Mouse (Mus musculus) embryonic facial prominence, embryonic 10.5 days (tissue): Measurements from ENCODE around the gene Rabggta. TPM values are rescaled to one million over a fixed set of nuclear protein-coding genes. Genes with fewer than 3 reads are reported as not detected.
A peak's percentile ranks its signal among the peaks of the same experiment; 100 is the strongest.

Source experiments
- DNase-seq: peaks from one replicate; pipeline ENCODE4 v3.0.0-alpha.2; 2017; ENCODE audit warnings: low spot score
- H3K27ac ChIP-seq: fragments of 300-500 bp; sonication (generic); replicated peaks from 2 replicates; pipeline ENCODE4 v1.5.1; 2016; ENCODE audit warnings: mild to moderate bottlenecking
- H3K27me3 ChIP-seq: fragments of 300-500 bp; sonication (generic); replicated peaks from 2 replicates; pipeline ENCODE4 v1.6.1; 2016; ENCODE audit warnings: low read depth, mild to moderate bottlenecking; ENCODE audit not compliant: poor library complexity, severe bottlenecking
- H3K36me3 ChIP-seq: fragments of 300-500 bp; sonication (generic); replicated peaks from 2 replicates; pipeline ENCODE4 v1.6.1; 2016; ENCODE audit warnings: mild to moderate bottlenecking, moderate library complexity
- H3K4me1 ChIP-seq: fragments of 300-500 bp; sonication (generic); 2 replicates; pipeline ENCODE4 v1.6.1; 2016
- H3K4me3 ChIP-seq: fragments of 300-500 bp; sonication (generic); 2 replicates; pipeline ENCODE4 v1.5.1; 2016; ENCODE audit warnings: mild to moderate bottlenecking, moderate library complexity
- H3K9me3 ChIP-seq: fragments of 300-500 bp; sonication (generic); 2 replicates; pipeline ENCODE4 v1.6.1; 2016; ENCODE audit warnings: mild to moderate bottlenecking
- WGBS: fragments of 180-500 bp; shearing (Covaris S2); methylation state at CpG from one replicate; pipeline ENCODE4 v1.1.7; 2016; 5-methylcytosine and 5-hydroxymethylcytosine counted together
- polyA plus RNA-seq: library from polyadenylated mRNA; unstranded; fragments of >200 nt; fragmentation: Nextera tagmentation; extraction: Ambion mirVana; gene quantifications from 2 replicates; pipeline ENCODE4 v1.2.1, GENCODE M21; 2016

Gene Rabggta
- polyA plus RNA-seq, 1 experiment from 2014 or later: 29.7 TPM

DNA sequence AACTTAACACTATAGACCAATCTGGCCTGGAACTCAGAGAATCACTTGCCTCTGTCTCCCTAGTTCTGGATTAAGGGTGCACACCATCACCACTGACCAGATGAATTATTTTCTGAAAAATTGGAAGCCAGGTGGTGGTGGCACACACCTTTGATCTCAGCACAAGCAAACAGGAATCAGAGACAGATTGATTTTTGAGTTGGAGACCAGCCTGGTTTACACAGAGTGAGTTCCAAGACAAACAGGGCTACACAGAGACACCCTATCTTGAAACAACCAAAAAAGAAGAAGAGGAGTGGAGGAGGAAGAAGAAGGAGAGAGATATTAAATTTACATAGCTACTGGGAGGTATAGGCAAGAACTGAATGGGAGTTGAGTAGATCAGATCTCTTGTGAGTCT is 4.2 kb upstream of the Rabggta start:
- Histone ChIP-seq H3K27ac (no peak overlapping the region), H3K27me3 (0 out of 2 replicates have a peak, but pooled peaks cover 3% of the 10 kb centered on the region), H3K4me3 (no peak overlapping the region), H3K36me3 (no peaks in the 10 kb centered on the region), H3K4me1 (peaks cover 10% of the 10 kb centered on the region), H3K9me3 (no peaks in the 10 kb centered on the region)
- DNase-seq: no peak

DNA sequence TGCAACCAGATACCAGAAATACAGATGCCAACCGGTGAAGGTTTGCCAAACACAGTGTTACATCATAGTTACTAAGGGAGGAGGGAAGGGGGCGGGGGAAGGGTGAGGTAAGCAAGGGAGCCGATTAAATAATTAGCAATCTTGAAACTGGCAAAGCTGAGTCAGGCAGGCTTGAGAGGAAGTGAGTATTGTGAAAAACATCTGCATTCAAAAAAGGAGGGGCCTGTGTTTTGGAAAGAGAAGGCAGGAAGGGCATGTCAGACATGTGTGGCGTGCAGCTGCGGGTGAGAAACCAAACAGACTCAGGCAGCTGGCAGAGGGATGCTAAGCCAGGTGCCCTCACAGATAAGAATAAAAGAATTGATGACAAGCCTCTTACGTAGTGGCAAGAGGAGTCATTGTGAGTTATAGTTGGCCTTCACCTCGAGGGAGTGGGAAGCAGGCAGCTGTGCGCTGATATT is 2.4 kb upstream of the Rabggta start:
- no peak for DNase-seq
- 72% methylated on average over 8 of the region's 8 CpGs for WGBS
- no peaks in the 10 kb centered on the region for H3K27me3 ChIP-seq
- H3K4me1 ChIP-seq: peaks cover 17% of the 10 kb centered on the region
- H3K27ac ChIP-seq: no peak overlapping the region
- peaks cover 8% of the 10 kb centered on the region for H3K36me3 ChIP-seq
- H3K4me3 ChIP-seq: no peak overlapping the region
- no peaks in the 10 kb centered on the region for H3K9me3 ChIP-seq

GRCm38 (mm10) chr14:55723433-55723832 is 1.4 kb upstream of the Rabggta start:
- no peaks in the 10 kb centered on the region for H3K9me3 ChIP-seq
- H3K27me3 ChIP-seq: no peaks in the 10 kb centered on the region
- 92% methylated on average over 7 of the region's 7 CpGs for WGBS
- peaks cover 17% of the 10 kb centered on the region for H3K4me1 ChIP-seq
- H3K27ac ChIP-seq: no peak overlapping the region
- DNase-seq: no peak
- H3K4me3 ChIP-seq: no peak overlapping the region
- peaks cover 18% of the 10 kb centered on the region for H3K36me3 ChIP-seq

DNA sequence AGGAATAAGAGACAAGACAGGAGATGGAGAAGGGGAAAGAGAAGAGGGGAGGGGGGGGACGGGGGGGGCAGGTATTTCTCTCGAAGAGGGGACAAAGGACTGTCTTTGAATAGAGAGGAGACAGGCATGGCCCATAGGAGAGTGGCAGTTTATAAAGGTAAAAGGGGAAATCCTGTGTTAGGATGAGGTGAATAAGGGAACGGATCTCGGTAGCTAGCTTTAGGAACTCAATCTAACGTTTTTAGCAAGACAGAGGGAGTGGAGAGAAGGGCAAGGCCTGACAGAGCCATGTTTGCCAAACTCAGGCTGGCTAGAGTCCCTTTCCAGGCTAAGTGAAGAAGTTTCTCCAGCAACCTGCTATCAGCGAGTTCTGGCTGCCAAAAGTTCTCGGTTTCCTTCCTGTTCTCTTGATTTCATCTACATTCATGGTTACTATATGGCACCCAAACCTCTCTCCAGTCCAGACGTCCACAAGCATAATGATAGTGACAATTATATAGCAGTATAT is 429 bp upstream of the Rabggta start:
- 45% methylated on average over 8 of the region's 8 CpGs for WGBS

DNA sequence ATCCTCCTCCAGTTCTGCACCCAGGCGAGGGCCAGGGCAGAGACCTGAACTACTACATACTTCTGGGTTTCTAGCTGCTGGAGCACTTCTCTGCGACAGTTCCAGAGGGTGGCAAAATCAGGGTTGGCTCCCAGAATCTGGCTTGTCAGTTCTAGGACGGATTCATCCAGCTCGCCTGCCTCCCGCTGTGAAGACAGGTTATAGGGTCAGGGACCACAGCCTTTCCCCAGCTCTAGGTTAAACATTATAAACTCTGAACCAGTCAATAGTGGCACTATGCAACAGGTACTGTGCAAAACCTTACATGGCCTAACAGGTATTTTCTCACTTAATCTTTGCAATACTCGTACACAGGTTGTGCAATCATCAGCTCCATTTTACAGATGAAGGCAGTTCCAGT is 987 bp downstream of the Rabggta start:
- no peak for DNase-seq
- 76% methylated on average over 6 of the region's 6 CpGs for WGBS
- H3K27ac ChIP-seq: peak overlapping the region; percentile 91; the same call in 1 of the 2 replicates
- H3K9me3 ChIP-seq: no peaks in the 10 kb centered on the region
- peak overlapping the region; percentile 83 for H3K4me3 ChIP-seq
- peaks cover 26% of the 10 kb centered on the region for H3K4me1 ChIP-seq
- H3K27me3 ChIP-seq: no peaks in the 10 kb centered on the region
- H3K36me3 ChIP-seq: peaks cover 40% of the 10 kb centered on the region

More for the DNA sequence above, 429 bp upstream of the Rabggta start:
- no peaks in the 10 kb centered on the region for H3K9me3 ChIP-seq
- no peak for DNase-seq
- peak overlapping the region; percentile 83 for H3K4me3 ChIP-seq
- peaks cover 26% of the 10 kb centered on the region for H3K36me3 ChIP-seq
- no peaks in the 10 kb centered on the region for H3K27me3 ChIP-seq
- H3K27ac ChIP-seq: peak overlapping the region; percentile 91
- H3K4me1 ChIP-seq: peaks cover 18% of the 10 kb centered on the region

GRCm38 (mm10) chr14:55720666-55721065 is 1.4 kb downstream of the Rabggta start:
- H3K27ac ChIP-seq: no peak overlapping the region
- no peak for DNase-seq
- H3K4me1 ChIP-seq: peaks cover 26% of the 10 kb centered on the region
- no peaks in the 10 kb centered on the region for H3K27me3 ChIP-seq
- H3K36me3 ChIP-seq: peaks cover 41% of the 10 kb centered on the region
- H3K9me3 ChIP-seq: no peaks in the 10 kb centered on the region
- H3K4me3 ChIP-seq: peak overlapping the region; percentile 83; the same call in 1 of the 2 replicates
- 91% methylated on average over 12 of the region's 12 CpGs for WGBS

GRCm38 (mm10) chr14:55719737-55720136 is 2.3 kb downstream of the Rabggta start:
- DNase-seq: no peak
- Histone ChIP-seq H3K9me3 (no peaks in the 10 kb centered on the region), H3K27ac (no peak overlapping the region), H3K27me3 (no peaks in the 10 kb centered on the region), H3K4me1 (peaks cover 30% of the 10 kb centered on the region), H3K36me3 (peaks cover 41% of the 10 kb centered on the region), H3K4me3 (no peak overlapping the region)
- WGBS: 91% methylated on average over 6 of the region's 6 CpGs

- Histone ChIP-seq H3K9me3 (no peaks in the 10 kb centered on the region), H3K27me3 (peaks cover 23% of the 10 kb centered on the region), H3K36me3 (peaks cover 41% of the 10 kb centered on the region), H3K4me3 (no peak overlapping the region), H3K4me1 (peaks cover 37% of the 10 kb centered on the region), H3K27ac (no peak overlapping the region)
- no peak for DNase-seq
- 51% methylated on average over 8 of the region's 8 CpGs for WGBS
Observed at GRCm38 (mm10) chr14:55716884-55717283, 5.2 kb downstream of the Rabggta start.

DNA sequence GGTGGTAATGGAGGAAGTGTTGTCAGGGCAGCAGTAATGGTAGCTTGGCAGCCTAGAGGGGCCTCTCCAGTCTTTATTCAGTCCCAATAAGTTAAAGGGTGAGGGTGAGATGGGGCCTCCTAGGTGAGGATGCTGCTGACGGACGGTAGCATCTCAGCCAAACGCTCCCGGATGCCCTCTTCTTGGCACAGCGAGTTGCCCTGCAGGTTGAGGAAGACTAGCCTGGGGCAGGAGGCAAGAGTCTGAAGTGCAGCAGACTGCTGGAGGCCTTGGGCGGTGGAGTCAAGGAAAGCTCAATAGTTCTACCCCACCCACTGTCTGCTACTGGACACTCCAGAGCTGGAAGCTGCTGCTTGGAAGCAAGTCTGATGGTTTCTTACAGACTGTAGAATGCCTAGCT is 5.8 kb downstream of the Rabggta start:
- no peak for DNase-seq

DNA sequence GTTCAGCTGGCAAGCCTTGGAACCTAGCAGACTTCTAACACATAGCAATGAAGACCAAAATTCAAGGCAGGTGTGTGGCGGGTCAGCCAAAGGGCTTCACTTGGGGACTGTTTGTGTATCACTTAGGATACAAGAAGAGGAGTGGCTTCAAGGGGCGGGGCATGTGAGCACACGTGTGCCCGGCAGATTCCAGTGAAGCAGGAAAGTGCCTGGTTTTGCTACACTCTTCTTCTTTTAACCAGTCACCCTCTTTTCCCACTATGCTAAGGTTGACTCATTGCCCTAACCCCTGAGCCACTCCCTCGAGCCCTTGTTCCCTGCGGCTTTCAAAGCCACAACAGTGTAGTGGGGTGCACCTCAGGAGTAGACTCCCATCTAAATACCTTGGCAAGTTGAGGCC is 7.2 kb downstream of the Rabggta start:
- H3K4me3 ChIP-seq: no peak overlapping the region
- H3K4me1 ChIP-seq: peaks cover 32% of the 10 kb centered on the region
- no peaks in the 10 kb centered on the region for H3K9me3 ChIP-seq
- H3K27me3 ChIP-seq: peaks cover 30% of the 10 kb centered on the region
- no peak for DNase-seq
- peaks cover 37% of the 10 kb centered on the region for H3K36me3 ChIP-seq
- 35% methylated on average over 6 of the region's 6 CpGs for WGBS
- no peak overlapping the region for H3K27ac ChIP-seq

More for the DNA sequence above, 5.8 kb downstream of the Rabggta start:
- H3K4me3 ChIP-seq: no peak overlapping the region
- peaks cover 41% of the 10 kb centered on the region for H3K36me3 ChIP-seq
- WGBS: 92% methylated on average over 6 of the region's 6 CpGs
- peaks cover 34% of the 10 kb centered on the region for H3K4me1 ChIP-seq
- no peaks in the 10 kb centered on the region for H3K9me3 ChIP-seq
- no peak overlapping the region for H3K27ac ChIP-seq
- H3K27me3 ChIP-seq: peaks cover 30% of the 10 kb centered on the region

DNA sequence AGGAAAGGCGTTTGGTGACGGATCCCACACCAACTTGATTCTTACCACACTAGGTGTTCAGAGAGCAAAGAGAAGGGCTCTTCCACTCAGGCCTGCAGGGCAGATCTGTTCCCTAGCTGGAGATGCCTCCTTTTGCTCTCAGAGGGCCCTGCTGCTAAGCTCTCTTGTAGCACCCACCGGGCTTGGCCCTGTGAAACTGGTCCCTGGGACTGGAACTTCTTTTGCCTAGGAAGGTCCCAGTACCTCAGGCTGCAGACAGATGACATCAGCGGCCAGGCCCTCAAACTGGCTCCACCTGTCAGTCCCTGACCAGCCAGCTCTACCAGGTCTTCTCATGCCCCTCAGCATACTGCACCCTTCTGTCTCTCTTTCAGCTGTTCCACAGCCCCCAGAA is 8.3 kb downstream of the Rabggta start, which contains the start of gene Tgm1:
TSS of gene Tgm1 (minus strand) at position 198 of the 394 bp plus-strand sequence.
- Histone ChIP-seq H3K9me3 (no peaks in the 10 kb centered on the region), H3K27me3 (peaks cover 30% of the 10 kb centered on the region), H3K4me1 (peaks cover 32% of the 10 kb centered on the region), H3K27ac (no peak within 1 kb of the TSS), H3K36me3 (peaks cover 26% of the 10 kb centered on the region), H3K4me3 (peak within 1 kb of the TSS; percentile 39)
- 21% methylated on average over 4 of the region's 4 CpGs for WGBS
- no peak for DNase-seq

GRCm38 (mm10) chr14:55713007-55713728 is 8.9 kb downstream of the Rabggta start:
- peaks cover 20% of the 10 kb centered on the region for H3K36me3 ChIP-seq
- H3K27me3 ChIP-seq: peaks cover 30% of the 10 kb centered on the region
- peak overlapping the region; percentile 39 for H3K4me3 ChIP-seq
- H3K9me3 ChIP-seq: no peaks in the 10 kb centered on the region
- peak; percentile 30 for DNase-seq
- H3K4me1 ChIP-seq: peaks cover 32% of the 10 kb centered on the region
- 12% methylated on average over 25 of the region's 25 CpGs for WGBS
- no peak overlapping the region for H3K27ac ChIP-seq

DNA sequence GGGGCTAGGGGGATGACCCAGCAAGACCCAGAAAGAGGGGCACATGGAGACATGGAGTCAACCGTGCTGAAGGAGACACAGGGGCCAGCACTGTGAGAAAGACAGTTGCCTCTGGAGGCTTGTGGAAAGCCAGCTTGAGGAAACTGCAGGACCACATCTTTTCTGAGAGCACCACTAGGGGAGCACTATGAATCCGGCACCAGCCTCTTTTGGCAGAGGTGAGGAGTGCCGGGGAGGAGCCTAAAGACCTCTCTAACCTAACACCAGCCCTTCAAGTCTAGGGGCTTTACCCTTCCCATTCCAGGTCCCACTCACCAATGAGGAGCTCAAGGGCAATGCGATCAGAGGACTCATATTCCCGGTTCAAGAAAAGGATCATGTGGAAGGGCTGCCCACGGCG is 10.3 kb downstream of the Rabggta start:
- H3K9me3 ChIP-seq: no peaks in the 10 kb centered on the region
- WGBS: 76% methylated on average over 7 of the region's 7 CpGs
- no peak overlapping the region for H3K4me3 ChIP-seq
- peaks cover 30% of the 10 kb centered on the region for H3K27me3 ChIP-seq
- peaks cover 7% of the 10 kb centered on the region for H3K36me3 ChIP-seq
- H3K4me1 ChIP-seq: peaks cover 24% of the 10 kb centered on the region
- H3K27ac ChIP-seq: no peak overlapping the region
- no peak for DNase-seq
